Mouse (Mus musculus) forebrain, embryonic 11.5 days (tissue): ENCODE measurements at regions not wholly inside any gene's neighbourhood (a gene's known extent, or its start where the extent isn't known, plus 50 kb on each side); places are given as distances from the start of the nearest gene placed in this dataset.

Source experiments
- ATAC-seq: fragments of 200-750 bp; cut with Nextera tagmentation; replicated peaks from 2 replicates; pipeline ENCODE4 v1.8.0; 2017; ENCODE audit warnings: moderate TSS enrichment; ENCODE audit not compliant: low FRiP score
- DNase-seq: peaks from one replicate; pipeline ENCODE4 v3.0.0-alpha.2; 2017; ENCODE audit warnings: low spot score
- H3K27ac ChIP-seq: fragments of 300-500 bp; sonication (generic); 2 replicates; pipeline ENCODE4 v1.5.1; 2014; ENCODE audit warnings: low read depth, low read length
- H3K27me3 ChIP-seq: fragments of 300-500 bp; sonication (generic); 2 replicates; pipeline ENCODE4 v1.6.1; 2014; ENCODE audit warnings: mild to moderate bottlenecking, low read length, mixed read lengths; ENCODE audit not compliant: control insufficient read depth, insufficient read depth
- H3K36me3 ChIP-seq: fragments of 300-500 bp; sonication (generic); 2 replicates; pipeline ENCODE4 v1.6.1; 2014; ENCODE audit warnings: mild to moderate bottlenecking, low read length, moderate library complexity, mixed read lengths; ENCODE audit not compliant: control insufficient read depth, insufficient read depth
- H3K4me1 ChIP-seq: fragments of 300-500 bp; sonication (generic); replicated peaks from 2 replicates; pipeline ENCODE4 v1.6.1; 2014; ENCODE audit warnings: low read length, mixed read lengths; ENCODE audit not compliant: control insufficient read depth, insufficient read depth
- H3K4me2 ChIP-seq: fragments of 300-500 bp; sonication (generic); 2 replicates; pipeline ENCODE4 v1.6.1; 2014; ENCODE audit warnings: low read depth, mild to moderate bottlenecking, low read length, moderate library complexity, mixed read lengths; ENCODE audit not compliant: severe bottlenecking
- H3K4me3 ChIP-seq: fragments of 300-500 bp; sonication (generic); 2 replicates; pipeline ENCODE4 v1.5.1; 2014; ENCODE audit warnings: low read depth, low read length
- H3K9ac ChIP-seq: fragments of 300-500 bp; sonication (generic); 2 replicates; pipeline ENCODE4 v1.6.1; 2014; ENCODE audit warnings: low read length
- H3K9me3 ChIP-seq: fragments of 300-500 bp; sonication (generic); 2 replicates; pipeline ENCODE4 v1.6.1; 2016; ENCODE audit warnings: low read length, mixed read lengths; ENCODE audit not compliant: control insufficient read depth
- WGBS: fragments of 180-500 bp; shearing (Covaris S2); extraction: QIAGEN DNeasy Blood & Tissue Kit; methylation state at CpG from one replicate; pipeline ENCODE4 v1.1.7; 2014; 5-methylcytosine and 5-hydroxymethylcytosine counted together

DNA sequence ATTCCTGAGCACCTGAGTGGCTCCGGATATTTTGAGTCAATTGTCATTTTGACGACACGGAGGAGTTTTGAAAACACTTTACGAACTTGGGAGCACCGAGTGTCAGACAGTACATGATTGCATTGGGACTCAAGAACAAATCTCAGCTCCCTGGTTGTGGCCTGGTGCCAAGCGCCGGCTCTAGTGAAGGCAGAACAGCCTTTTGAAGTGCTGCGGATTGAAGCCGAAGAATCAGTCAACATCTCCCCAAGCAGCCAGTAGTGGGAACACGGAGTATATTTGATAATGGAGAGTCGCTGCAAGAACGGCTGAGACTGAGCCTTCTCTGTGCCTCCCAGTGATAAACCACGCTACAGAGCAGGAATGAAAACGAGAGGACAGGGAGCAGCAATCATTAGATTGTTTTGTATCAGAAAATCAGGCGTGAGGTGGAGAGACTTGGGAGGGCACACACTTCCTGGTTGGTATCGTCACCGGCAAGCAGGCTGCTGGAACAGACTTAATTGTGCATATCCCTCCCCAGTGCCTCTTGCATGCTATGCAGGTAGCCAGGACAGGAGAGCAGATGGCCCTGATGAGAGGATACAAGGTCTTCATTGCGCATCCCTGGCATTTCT lies 351.7 kb upstream of the Nr2f2 start:
- Histone ChIP-seq H3K4me1 (no peaks in the 10 kb centered on the region), H3K4me2 (no peak overlapping the region), H3K36me3 (no peaks in the 10 kb centered on the region), H3K9ac (no peak overlapping the region), H3K4me3 (no peak overlapping the region), H3K27ac (no peak overlapping the region), H3K9me3 (no peaks in the 10 kb centered on the region), H3K27me3 (no peaks in the 10 kb centered on the region)
- DNase-seq (no peak), ATAC-seq (no peak)
- 86% methylated on average over 18 of the region's 18 CpGs for WGBS

DNA sequence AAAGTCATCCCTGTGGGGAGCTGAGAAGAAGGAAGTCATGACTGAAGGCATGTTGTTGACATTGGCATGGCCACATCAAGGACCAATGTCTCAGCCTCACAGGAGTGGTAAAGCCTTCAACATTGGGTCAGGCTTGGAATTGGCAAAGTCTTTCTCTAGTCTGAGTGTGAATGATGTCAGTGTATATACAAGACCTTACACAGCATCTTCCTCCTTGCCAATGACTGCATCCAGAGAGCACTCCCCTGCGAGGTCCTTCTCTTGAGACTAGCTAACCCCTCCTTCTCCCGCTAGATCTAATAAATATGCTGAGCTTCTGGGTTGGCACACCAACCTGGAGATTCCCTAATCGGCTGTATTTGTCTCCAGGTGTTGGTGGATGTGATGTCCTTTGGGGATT lies 351.1 kb upstream of the Nr2f2 start:
- H3K27ac ChIP-seq, result no peak overlapping the region
- WGBS, result 87% methylated on average over 3 of the region's 3 CpGs
- no peak overlapping the region for H3K4me2 ChIP-seq
- H3K9me3 ChIP-seq, result no peaks in the 10 kb centered on the region
- H3K27me3 ChIP-seq, result no peaks in the 10 kb centered on the region
- no peaks in the 10 kb centered on the region for H3K36me3 ChIP-seq
- H3K4me1 ChIP-seq, result no peaks in the 10 kb centered on the region
- H3K9ac ChIP-seq, result no peak overlapping the region
- ATAC-seq, result no peak
- no peak for DNase-seq
- no peak overlapping the region for H3K4me3 ChIP-seq

DNA sequence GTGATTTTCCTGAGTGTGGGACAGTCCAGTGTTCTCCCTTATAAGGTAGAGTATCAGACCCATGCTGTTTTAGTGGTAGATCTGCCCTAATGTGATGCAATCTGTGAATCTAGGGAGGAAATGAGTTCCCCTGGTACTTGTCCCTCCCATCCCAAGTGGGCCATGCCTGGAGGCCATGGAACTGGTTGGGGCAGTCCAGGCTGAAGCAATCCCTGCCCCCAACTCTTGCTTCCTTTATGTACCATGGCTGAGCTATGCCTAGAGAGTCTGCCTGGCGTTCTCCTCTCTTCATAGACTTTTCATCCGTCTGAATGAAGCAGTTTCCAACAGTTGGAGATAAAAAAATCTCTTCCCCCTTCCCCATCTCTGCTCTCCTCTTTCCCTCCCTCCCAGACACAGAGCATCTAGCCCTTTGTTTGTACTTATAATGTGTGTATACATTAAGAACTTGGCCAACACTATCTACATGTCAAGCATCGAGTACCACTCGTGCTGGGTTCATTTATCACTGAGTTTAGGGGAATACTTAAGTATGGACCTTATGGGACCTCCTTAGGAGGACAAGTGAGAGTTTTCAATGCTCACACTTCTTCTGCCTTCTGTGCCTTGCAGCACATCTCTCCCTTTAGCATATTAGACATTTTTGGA lies 350.4 kb upstream of the Nr2f2 start:
- ATAC-seq (no peak), DNase-seq (no peak)
- H3K27ac ChIP-seq, result no peak overlapping the region
- H3K36me3 ChIP-seq, result no peaks in the 10 kb centered on the region
- H3K9ac ChIP-seq, result no peak overlapping the region
- no peaks in the 10 kb centered on the region for H3K9me3 ChIP-seq
- no peaks in the 10 kb centered on the region for H3K27me3 ChIP-seq
- H3K4me2 ChIP-seq, result no peak overlapping the region
- no peaks in the 10 kb centered on the region for H3K4me1 ChIP-seq
- no peak overlapping the region for H3K4me3 ChIP-seq
- WGBS, result 85% methylated on average over 4 of the region's 4 CpGs

DNA sequence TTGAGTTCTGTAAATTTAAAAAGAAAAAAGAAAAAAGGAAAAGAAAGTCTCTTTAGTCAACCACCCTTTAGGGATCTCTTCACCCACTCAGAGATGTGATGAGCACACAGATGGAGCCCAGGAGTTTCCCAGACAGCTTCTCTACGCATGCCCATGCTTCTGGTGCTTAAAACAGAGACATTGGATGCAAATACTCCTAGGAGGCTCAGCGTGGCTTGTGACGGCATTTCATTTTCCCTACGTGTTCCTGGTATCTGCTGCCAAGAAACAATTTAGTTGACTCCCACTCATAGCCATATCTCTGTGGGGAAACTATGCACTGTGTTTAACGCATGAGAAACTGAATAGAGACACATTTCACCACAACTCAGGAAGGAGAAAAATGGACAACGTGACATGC lies 345.6 kb upstream of the Nr2f2 start:
- H3K4me2 ChIP-seq, result no peak overlapping the region
- no peaks in the 10 kb centered on the region for H3K27me3 ChIP-seq
- DNase-seq, result no peak
- H3K9ac ChIP-seq, result no peak overlapping the region
- H3K4me3 ChIP-seq, result no peak overlapping the region
- WGBS, result 93% methylated on average over 6 of the region's 6 CpGs
- ATAC-seq, result no peak
- no peaks in the 10 kb centered on the region for H3K36me3 ChIP-seq
- H3K27ac ChIP-seq, result no peak overlapping the region
- H3K4me1 ChIP-seq, result no peaks in the 10 kb centered on the region
- no peaks in the 10 kb centered on the region for H3K9me3 ChIP-seq

DNA sequence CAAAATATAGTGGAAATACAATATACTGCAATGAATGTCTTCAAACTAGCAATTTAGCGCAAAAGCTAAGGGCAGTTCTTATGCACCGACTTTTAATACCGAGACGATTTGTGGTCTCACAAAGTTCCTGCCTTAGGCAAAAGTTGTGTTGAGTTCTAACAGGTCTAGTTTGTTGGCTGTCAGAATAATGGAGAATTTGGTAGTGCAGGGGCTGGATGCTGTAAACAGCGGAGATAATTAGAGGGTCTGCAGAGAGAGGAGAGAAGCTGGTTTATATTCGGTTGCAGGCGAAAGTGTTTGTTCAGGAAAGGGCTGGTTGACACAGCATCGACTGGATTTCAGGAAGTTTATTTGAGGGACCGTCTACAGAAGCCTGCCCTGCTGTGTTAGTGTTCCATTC lies 339.7 kb upstream of the Nr2f2 start:
- Histone ChIP-seq H3K9me3 (no peaks in the 10 kb centered on the region), H3K9ac (no peak overlapping the region), H3K27me3 (no peaks in the 10 kb centered on the region), H3K4me1 (no peaks in the 10 kb centered on the region), H3K27ac (no peak overlapping the region), H3K4me3 (no peak overlapping the region), H3K36me3 (no peaks in the 10 kb centered on the region), H3K4me2 (no peak overlapping the region)
- WGBS, result 82% methylated on average over 9 of the region's 9 CpGs
- ATAC-seq (no peak), DNase-seq (no peak)

DNA sequence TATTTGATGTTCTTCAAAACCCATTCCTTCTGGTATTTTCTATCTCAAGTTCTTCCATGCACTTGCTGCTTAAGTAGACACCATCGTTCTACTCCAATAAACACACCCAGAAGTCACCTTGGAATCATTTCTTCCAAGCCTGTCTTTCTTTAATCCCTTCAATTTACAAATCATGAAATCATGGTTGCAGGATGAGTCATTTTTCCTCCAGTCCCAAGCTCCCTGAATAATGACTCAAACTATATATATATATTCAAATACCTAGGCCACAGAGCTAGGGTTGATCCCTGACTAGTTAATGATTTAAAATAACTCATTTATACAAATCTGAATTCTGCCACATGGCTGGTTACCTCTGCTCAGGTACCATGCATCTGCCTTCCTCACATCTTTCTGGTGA lies 337.2 kb upstream of the Nr2f2 start:
- 90% methylated on average over 1 of the region's 1 CpGs for WGBS

DNA sequence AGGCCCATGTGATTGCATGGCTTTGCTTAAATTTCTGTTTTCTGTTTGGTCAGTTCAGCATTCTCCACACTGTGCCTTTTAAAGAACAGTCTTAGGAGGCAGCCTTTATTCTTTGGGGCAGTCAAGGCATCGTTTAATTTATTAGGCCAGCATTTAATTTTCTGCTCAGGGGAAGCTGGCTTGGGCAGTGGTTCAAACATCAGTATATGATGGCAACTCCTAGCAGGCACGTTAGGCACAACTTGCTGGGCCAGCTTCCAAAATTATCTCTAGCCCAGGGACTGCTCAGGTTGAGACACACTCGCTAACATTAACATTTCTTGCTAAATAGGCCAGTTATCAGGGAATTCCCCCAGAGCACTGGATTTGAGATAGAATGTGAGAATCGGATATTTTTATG lies 333.9 kb upstream of the Nr2f2 start:
- H3K4me2 ChIP-seq, result no peak overlapping the region
- no peak overlapping the region for H3K27ac ChIP-seq
- H3K4me1 ChIP-seq, result no peaks in the 10 kb centered on the region
- no peaks in the 10 kb centered on the region for H3K36me3 ChIP-seq
- H3K9ac ChIP-seq, result no peak overlapping the region
- H3K4me3 ChIP-seq, result no peak overlapping the region
- ATAC-seq (no peak), DNase-seq (no peak)
- no peaks in the 10 kb centered on the region for H3K27me3 ChIP-seq
- H3K9me3 ChIP-seq, result no peaks in the 10 kb centered on the region
- 85% methylated on average over 4 of the region's 4 CpGs for WGBS

More for the DNA sequence above, 337.2 kb upstream of the Nr2f2 start:
- no peak for ATAC-seq
- no peak for DNase-seq
- Histone ChIP-seq H3K36me3 (no peaks in the 10 kb centered on the region), H3K4me2 (no peak overlapping the region), H3K27me3 (no peaks in the 10 kb centered on the region), H3K9me3 (no peaks in the 10 kb centered on the region), H3K4me1 (no peaks in the 10 kb centered on the region), H3K4me3 (no peak overlapping the region), H3K27ac (no peak overlapping the region), H3K9ac (no peak overlapping the region)

DNA sequence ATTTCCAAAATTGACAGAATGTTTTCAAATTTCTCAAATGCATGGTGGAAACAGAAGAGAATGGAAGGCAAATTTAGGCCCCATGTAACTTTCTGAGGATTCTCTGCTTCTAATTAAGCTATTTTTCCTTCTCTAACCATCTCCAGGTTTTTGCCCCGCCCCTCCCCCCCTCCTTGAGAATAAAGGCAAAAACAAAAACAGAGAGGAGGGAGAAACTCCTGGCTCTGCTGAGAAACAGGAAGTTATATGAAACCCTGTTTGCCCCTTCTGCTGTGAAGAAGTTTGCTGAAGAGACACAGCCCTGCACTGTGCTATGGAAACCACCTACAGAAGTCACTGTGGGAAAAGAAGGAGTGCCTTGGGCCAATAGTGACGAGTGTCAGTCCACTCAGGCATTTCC lies 332.9 kb upstream of the Nr2f2 start:
- ATAC-seq, result no peak
- no peak overlapping the region for H3K27ac ChIP-seq

DNA sequence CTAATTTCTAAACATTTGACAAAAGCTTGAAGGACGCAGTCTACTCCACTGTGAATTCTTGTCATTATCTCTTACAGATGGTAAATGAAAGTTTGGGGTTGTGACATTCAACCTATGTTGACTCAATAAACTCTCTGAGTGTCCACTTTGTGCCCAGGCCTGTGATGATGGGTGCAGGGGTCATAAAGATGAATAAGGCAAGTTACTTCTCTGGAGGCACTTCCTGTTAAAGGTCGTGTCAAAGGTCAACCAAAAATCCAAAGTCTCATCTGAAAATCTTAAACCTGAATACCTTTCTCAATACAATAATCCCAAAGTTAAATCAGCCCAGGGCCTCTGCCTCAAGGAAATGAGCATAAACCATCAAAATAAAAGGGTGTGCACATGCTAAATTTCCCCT lies 332.5 kb upstream of the Nr2f2 start:
- DNase-seq, result no peak
- 73% methylated on average over 2 of the region's 2 CpGs for WGBS

More for the DNA sequence above, 332.9 kb upstream of the Nr2f2 start:
- Histone ChIP-seq H3K9ac (no peak overlapping the region), H3K4me3 (no peak overlapping the region), H3K4me1 (no peaks in the 10 kb centered on the region), H3K9me3 (no peaks in the 10 kb centered on the region), H3K36me3 (no peaks in the 10 kb centered on the region), H3K27me3 (no peaks in the 10 kb centered on the region), H3K4me2 (no peak overlapping the region)
- no peak for DNase-seq
- WGBS, result 70% methylated on average over 2 of the region's 2 CpGs

More for the DNA sequence above, 332.5 kb upstream of the Nr2f2 start:
- Histone ChIP-seq H3K4me1 (no peaks in the 10 kb centered on the region), H3K27me3 (no peaks in the 10 kb centered on the region), H3K9ac (no peak overlapping the region), H3K9me3 (no peaks in the 10 kb centered on the region), H3K27ac (no peak overlapping the region), H3K36me3 (no peaks in the 10 kb centered on the region), H3K4me3 (no peak overlapping the region), H3K4me2 (no peak overlapping the region)
- ATAC-seq, result no peak
